Mouse (Mus musculus) thymus, postnatal 25 days (tissue): ENCODE results near the gene Zfp605.
"Not testable (repeated sequence)": the region's sequence is repeated elsewhere in the genome, so short reads cannot be mapped to it uniquely, and the experiment has no call there.

Source experiments
- DNase-seq: peaks from one replicate; pipeline ENCODE4 v3.0.0; 2022

Gene Zfp605

GRCm38 (mm10) chr5:110107581-110108304, 2.1 kb upstream of the Zfp605 start, which contains the start of gene Gtpbp6:
Gene Gtpbp6 (minus strand): TSS chr5:110108197.
- DNase-seq, result peak; percentile 94

- DNase-seq, result no peak
These were observed 1.6 kb upstream of the Zfp605 start for GRCm38 (mm10) chr5:110108305-110108628.

GRCm38 (mm10) chr5:110122380-110122779, 12.5 kb downstream of the Zfp605 start:
- not testable (repeated sequence) for DNase-seq

GRCm38 (mm10) chr5:110135293-110136086, 25.6 kb downstream of the Zfp605 start, which contains the start of gene Chfr:
Gene Chfr (plus strand): TSS chr5:110135842.
- DNase-seq, result peak; percentile 99

- no peak for DNase-seq
These were observed 26.2 kb downstream of the Zfp605 start for GRCm38 (mm10) chr5:110136087-110136464.

- DNase-seq, result no peak
These were observed 27.9 kb downstream of the Zfp605 start for GRCm38 (mm10) chr5:110137816-110138215.

- no peak for DNase-seq
These were observed 29.4 kb downstream of the Zfp605 start for GRCm38 (mm10) chr5:110139325-110139724.

GRCm38 (mm10) chr5:110140424-110140823, 30.5 kb downstream of the Zfp605 start:
- no peak for DNase-seq

GRCm38 (mm10) chr5:110142309-110142708, 32.4 kb downstream of the Zfp605 start:
- DNase-seq, result no peak

- DNase-seq, result peak; percentile 30
These were observed 33.1 kb downstream of the Zfp605 start for GRCm38 (mm10) chr5:110143007-110143406.

- DNase-seq, result no peak
These were observed 59.5 kb downstream of the Zfp605 start for GRCm38 (mm10) chr5:110169374-110169773.

GRCm38 (mm10) chr5:110176362-110177020, 66.6 kb downstream of the Zfp605 start, which contains the start of gene Golga3:
Gene Golga3 (plus strand): TSS chr5:110176701.
- peak; percentile 92 for DNase-seq

- no peak for DNase-seq
These were observed 67.1 kb downstream of the Zfp605 start for GRCm38 (mm10) chr5:110177021-110177420.

- no peak for DNase-seq
These were observed 68.7 kb downstream of the Zfp605 start for GRCm38 (mm10) chr5:110178628-110179027.
